Mouse (Mus musculus) retina, postnatal 1 day (tissue): ENCODE data around the gene Mgea5.

ENCODE experiments used
- DNase-seq: peaks from one replicate; pipeline ENCODE4 v3.0.0-alpha.2; 2012

Mgea5 gene

GRCm38 (mm10) chr19:45795406-45795944, 11.8 kb upstream of the Mgea5 start:
- DNase-seq, result no peak

- DNase-seq, result no peak
Observed at GRCm38 (mm10) chr19:45794718-45795117, 11.1 kb upstream of the Mgea5 start.

- DNase-seq, result no peak
Observed at GRCm38 (mm10) chr19:45792404-45792803, 8.8 kb upstream of the Mgea5 start.

DNA sequence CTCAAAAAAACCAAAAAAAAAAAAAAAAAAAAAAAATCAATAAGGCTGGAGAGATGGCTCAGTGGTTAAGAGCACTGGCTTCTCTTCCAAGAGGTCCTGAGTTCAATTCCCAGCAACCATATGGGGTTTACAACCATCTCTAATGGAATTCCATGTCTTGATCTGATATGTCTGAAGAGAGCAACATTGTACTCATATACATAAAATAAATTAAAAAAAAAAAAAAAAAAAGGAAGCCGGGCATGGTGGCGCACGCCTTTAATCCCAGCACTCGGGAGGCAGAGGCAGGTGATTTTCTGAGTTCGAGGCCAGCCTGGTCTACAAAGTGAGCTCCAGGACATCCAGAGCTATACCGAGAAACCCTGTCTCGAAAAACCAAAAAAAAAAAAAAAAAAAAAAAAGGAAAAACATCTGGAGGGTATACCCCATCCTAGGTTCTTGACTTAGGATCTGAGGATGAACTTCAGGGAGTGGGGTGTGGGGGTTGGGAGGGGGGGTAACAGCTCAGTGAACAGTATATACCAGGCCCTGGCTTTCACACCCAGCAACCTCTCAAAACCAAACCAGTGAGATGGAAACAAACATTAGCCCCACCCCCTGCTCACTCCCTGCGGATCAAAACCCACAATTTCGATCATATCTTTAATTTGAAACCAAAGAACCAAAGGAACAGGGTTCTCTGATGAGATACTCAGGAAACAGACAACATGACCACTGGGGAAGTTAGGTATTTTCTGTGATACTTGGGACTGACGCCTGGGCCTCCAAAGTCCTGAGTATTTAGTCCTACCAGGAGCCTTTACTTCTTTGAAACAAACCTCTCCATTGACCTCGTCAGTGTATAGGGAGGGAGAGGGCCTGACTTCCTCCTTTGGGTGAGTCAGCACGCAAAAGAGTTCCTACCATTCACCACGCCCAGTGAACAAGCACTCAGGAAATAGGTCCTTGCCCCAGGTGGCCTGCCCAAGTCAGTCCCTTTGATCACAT, 6.5 kb upstream of the Mgea5 start:
- DNase-seq, result no peak

DNA sequence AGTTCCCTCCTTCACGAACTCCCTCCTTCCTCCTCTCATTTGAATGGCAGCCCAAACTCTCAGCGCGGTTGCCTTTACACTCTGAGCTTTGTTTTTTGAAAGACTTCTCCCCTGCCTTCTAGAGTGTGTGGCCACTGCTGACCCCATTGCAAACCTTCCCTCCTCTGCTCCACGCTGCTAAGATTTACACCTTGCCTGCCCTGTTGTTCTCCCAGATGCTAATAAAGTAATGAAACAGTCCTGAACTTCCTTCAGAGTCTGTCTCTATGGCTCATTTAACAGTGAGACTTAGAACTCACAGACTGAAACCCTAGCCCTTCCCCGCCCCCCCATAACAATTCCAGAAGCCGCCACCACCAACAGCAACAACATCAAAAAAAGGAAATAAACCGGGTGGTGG, 5.7 kb upstream of the Mgea5 start:
- no peak for DNase-seq

DNA sequence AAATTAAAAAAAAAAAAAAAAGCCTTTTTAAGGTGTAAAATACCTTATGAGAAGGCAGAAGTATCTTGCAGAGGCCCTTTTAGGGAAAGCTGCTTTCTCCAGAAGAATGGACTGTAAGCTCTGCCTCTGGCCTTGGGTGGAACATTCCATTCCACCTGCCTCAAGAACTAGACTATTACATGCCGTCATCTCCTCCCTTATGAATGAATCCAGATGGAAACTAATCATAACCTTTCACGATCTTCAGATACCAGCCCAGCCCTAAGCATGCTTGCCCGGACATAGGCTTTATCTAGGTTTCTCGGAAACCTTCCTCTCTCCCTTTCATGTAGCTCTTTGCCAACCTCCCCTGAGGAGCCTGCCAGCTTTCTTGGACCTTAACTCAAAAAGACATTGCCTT, 4.7 kb upstream of the Mgea5 start:
- DNase-seq, result no peak

GRCm38 (mm10) chr19:45787450-45787849, 3.8 kb upstream of the Mgea5 start:
- DNase-seq, result no peak

DNA sequence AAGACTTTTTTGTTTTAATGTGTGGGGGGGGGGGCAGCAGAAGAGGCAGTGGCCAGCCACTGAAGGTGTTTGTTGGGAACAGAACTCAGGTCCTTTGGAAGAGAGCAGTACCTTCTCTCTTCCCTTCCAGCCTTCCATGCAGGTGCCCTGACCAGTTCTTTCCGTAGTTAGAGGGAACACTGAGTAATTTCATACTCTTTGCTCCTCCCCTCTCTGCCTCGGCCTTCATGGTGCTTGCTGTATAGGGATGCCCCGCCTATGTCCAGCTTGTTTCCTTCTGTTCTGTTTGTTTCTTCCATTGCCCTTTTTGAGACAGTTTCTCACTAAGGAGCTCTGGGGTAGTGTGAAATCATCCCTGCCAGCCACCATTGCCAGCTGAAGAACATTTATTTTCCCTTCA, 1.8 kb upstream of the Mgea5 start:
- no peak for DNase-seq

- DNase-seq, result no peak
Observed at GRCm38 (mm10) chr19:45783933-45784576, 418 bp upstream of the Mgea5 start.

GRCm38 (mm10) chr19:45782315-45783001, 1.2 kb downstream of the Mgea5 start:
- peak; percentile 79 for DNase-seq

DNA sequence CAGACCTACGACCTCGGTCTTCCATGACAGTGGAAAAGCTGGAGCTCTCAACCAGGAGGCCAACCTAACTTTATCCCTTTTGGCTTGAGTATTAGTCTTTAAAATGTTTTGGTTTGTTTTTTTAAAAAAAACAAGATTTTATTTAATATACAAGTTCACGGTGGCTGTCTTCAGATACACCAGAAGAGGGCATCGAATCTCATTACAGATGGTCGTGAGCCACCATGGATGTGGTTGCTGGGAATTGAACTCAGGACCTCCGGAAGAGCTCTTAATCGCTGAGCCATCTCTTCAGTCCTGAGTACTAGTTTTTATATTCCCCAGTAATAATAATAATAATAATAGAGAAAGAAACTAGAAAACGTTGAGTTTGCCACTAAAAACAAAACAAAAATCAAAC, 2.0 kb downstream of the Mgea5 start:
- no peak for DNase-seq

DNA sequence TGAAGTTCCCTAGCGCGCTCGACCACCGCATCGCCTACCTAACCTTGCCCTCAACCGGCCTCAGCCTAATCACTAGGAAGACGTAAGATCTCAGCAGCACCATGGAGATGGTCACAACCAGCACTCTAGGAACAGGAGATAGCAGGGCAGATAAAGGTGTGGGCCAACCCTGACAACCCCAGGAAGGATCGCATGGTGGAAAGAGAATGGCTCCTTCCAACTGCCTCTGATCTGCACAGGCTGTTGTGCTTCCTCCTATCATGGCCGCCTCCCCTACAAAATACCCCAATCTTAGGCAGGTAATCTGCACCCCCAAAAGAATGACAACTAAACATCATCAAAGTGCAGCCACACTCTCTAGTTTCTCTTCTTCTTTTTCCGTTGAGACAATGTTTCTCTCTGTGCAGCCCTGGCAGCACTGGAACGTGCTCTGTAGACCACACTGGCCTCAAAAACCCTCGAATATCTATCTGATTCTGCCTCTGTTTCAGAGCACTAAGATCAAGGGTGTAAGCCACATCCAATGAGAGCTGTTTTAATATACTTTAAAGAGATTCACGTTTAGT, 3.2 kb downstream of the Mgea5 start:
- DNase-seq, result no peak

GRCm38 (mm10) chr19:45775486-45775885, 8.2 kb downstream of the Mgea5 start:
- no peak for DNase-seq

DNA sequence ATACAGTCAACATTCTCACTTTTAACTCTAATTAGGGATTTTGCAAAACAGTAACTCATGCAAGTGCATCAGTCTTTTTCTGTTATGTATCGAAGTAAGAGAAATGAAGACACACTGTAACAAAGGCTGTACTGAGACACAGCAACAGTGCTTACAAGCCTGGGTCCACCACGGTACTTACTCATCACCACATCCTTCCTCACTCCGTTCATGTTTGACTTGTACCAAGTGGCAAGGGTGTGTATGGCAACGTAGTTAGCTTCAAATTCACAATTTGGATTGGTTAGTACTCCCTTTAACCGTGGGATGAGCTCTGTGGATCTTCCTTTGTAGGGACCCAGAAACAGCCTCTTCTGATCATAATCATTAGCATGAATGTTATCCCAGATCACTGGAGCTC, 12.1 kb downstream of the Mgea5 start:
- no peak for DNase-seq

DNA sequence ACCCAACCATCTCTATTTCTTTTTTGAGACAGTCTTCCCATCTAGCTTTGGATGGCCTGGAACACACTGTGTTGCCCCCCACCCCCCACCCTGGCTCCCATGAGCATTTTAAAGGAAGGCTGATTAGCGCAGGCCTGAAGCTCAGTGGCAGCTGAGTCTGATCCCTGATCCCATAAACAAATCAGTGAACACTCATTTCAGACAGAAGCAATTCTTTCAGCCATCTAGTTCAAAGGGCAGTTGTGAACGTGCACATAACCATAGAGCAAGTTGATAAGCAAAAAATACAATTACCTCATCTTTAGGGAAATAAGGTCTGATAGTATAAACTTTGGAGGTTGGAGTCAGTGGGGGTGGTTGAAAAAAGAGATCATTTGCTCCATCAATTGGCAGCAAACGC, 22.8 kb downstream of the Mgea5 start:
- DNase-seq, result no peak

GRCm38 (mm10) chr19:45758671-45759070, 25.0 kb downstream of the Mgea5 start:
- no peak for DNase-seq

DNA sequence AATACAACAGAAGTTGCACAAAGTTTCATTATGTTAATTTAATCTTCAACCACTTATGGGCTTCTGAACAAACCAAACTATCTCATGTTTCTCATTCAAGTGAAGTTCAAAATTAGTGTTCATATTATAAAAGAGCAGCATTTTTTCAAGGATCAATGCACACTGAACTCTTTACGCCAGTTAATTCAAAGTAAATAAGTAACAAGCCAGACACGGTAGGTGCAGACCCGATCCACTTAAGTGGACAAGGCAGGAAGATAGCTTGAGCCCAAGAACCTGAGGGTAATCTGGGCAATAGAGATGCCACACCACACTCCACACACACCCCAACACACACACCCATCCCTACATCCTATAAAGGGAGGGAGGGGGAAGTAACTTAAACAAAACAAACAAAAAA, 30.1 kb downstream of the Mgea5 start:
- DNase-seq, result no peak

- no peak for DNase-seq
Observed at GRCm38 (mm10) chr19:45751881-45752280, 31.8 kb downstream of the Mgea5 start.

DNA sequence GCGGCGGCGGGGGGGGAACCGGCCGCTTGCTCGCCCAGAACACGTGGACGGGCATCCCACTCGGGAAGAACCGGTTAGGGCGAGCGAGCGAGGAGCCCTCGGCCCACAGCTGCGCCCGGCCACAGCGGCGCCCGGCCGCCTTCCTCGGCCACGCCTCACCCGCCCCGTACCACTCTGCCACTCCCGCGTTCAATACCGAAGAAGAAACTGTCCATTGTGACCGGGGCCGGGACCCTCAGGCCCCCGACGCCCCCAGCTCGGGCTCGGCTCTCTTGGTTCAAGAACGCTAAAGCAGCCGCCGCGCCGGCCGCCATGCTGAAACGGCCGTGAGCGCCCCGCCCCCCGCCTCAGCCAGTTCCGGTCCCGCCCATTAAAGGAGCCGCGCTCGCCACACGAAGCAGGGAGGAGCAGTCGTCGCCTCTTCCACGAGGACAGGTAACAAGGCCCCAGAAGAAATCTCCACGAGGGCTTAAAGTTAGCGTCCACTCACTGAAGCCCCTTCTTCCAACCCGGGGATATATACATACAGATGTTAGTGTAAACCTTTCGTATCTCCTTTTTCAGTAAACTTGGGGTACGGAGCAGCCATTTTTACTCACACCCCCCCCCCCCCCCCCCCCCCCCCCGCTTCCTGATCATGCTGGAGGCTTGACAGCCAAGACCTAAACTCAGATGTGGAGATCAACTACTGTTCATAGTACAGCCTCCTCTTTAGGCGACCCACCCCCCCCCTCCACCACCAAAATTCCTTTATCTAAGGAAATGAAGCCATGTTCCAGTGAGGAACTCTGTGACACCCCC, 34.2 kb downstream of the Mgea5 start, which contains the start of gene Npm3:
Gene Npm3, minus strand, starts transcription at position 349 of the 801 bp plus-strand sequence.
- DNase-seq, result peak; percentile 90

DNA sequence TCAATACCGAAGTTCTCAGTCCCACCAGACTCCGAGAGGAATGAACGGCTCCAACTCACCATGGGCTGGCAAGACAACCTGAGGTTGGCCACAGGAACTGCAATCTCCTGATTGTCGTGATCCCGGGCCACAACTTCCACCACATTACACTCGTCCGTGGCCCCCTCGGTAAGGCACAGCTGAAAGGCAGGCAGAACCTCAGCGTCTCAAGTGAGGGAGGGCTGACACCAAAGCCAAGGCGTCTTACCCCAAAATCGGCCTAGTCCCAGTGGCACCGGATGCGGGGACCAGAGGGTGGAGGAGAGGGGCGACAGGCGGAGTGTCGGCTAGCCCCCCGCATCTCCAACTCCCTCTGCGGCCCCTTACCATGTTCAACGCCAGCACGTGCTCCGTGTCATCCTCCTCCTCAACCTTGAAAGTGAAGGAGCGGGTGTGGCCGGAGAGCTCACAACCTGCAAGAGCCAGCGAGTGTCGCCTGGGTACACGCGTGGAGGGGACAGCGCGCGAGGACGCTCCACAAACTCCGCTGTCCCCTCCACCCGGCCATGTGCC, 34.9 kb downstream of the Mgea5 start:
- DNase-seq, result no peak

- no peak for DNase-seq
Observed at GRCm38 (mm10) chr19:45748206-45748605, 35.4 kb downstream of the Mgea5 start.
